Mouse (Mus musculus) adrenal gland, postnatal 0 days (tissue): ENCODE measurements around the gene Rars. TPM values are rescaled to one million over a fixed set of nuclear protein-coding genes. Genes with fewer than 3 reads are reported as not detected.

ENCODE experiments used
- microRNA-seq: library from miRNA; unstranded; fragments of <30 nt; microRNA quantifications from one replicate; pipeline ENCODE4, GENCODE M21; 2016; ENCODE audit warnings: borderline replicate concordance; ENCODE audit not compliant: insufficient number of aligned reads
- polyA plus RNA-seq: library from polyadenylated mRNA; unstranded; fragments of >200 nt; fragmentation: Nextera tagmentation; extraction: Ambion mirVana; gene quantifications from 2 replicates; pipeline ENCODE4 v1.2.1, GENCODE M21; 2015

The Rars gene
- 45.7 and 63.5 TPM in 2 replicates for polyA plus RNA-seq

DNA sequence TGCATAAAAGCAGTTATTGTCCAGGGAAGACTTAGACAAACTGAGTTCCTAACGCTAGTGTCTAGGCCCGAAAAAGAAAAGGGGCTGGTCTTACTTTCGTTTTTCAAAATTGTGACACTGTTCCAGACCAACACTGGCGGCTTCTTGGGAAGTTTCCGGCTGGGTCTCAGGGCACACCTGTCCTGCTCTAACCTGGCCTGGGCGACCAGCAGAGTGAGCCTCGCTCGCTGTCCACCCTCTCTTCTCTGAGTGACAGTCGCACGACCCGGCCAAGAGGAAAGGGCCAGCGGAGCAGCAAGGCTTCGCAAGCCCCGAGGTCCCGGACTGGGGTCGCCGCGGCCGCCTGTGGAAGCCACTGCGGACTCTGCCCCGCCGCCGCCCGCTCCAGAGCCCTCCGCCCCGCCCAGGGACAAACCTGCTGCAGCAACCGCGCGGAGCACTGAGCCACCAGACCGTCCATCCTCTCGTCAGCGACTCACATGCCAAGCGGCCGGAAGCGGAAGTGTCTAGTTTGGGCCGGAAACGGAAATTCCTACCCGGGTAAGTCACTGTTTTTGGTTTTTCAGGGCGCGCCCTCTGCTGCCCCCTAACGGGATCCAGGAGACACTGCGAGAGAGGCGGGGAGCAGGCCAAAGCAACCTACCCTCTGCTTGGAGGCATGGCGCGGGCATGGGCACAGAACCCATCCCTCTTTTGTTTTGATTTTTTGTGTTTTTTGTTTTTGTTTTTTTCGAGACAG is at the start of gene Rars:
Rars (minus strand) TSS at position 485 of the 739 bp plus-strand sequence.

DNA sequence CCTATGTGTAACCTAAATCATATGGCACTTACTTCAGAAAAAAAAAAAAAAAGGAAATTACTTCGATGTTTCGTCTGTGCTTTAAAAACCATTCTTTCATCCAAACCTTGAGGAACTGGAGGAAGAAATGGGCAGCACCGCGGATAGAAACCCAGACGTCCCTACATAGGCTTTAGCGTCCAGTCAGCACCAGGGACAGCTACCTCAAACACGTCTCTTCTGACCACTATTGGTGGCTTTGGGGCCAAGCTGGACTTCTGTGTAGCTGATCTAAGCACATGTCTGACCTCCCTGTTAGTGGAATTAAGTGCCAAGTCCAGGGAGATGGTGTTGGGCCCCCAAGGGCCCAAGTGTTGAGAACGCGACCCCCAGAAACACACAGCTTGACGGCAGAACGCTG is 35.4 kb downstream of the Rars start, which contains the start of gene Fbll1:
Fbll1 (minus strand) TSS at position 11 of the 400 bp plus-strand sequence.

DNA sequence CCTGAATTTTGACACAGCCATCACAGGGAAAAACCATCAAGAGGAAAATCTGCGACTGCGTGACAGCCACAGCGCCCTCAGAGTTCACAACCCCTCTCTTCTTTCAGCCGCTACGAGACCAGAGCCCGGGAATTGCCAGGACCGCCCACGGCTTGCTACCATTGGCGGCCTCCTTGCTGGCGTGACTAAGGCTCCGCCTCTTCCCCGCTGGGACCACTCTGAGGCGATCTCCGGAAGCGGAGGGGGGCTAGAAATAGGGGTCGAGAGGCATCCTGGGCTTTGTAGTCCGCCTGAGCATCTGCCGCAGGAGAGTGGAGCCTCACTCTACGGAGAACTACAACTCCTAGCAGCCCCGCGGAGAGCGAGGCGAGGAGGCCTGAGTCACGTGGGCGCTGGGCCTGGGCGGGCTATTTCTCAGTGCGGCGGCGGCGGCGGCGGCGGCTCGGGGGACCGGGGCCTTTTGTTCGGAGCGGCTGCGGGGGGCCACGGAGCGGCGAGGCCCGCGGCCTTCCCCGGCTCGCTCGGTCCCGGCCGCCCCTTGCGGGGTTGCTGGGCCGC is 65.0 kb downstream of the Rars start, which contains the start of gene Pank3:
Pank3 (plus strand) TSS at position 297 of the 558 bp plus-strand sequence.

Small RNA genes within 50 kb of the gene (microRNA-seq; reads per million reads assigned to microRNA genes)
- 1.8 reads per million for gene Mir103-1

Other genes starting within 250 kb of the Rars start
- 9.0 and 10.3 TPM in 2 replicates for gene Pank3, start 65.0 kb downstream of the Rars start, polyA plus RNA-seq
- gene Fbll1, start 35.6 kb downstream of the Rars start, polyA plus RNA-seq = 3.1 and 8.7 TPM in 2 replicates
- 5.0 and 8.2 TPM in 2 replicates for gene Wwc1, start 146.0 kb upstream of the Rars start, polyA plus RNA-seq